Mouse (Mus musculus) ES-Bruce4 (cell line): ENCODE measurements around the gene Akr1b3. TPM values are rescaled to one million over a fixed set of nuclear protein-coding genes. Genes with fewer than 3 reads are reported as not detected.

Experiments
- H3K27ac ChIP-seq: 2 replicates; pipeline ENCODE4 v1.5.1; 2012; ENCODE audit warnings: low read length, inconsistent platforms; ENCODE audit not compliant: insufficient read depth
- H3K27me3 ChIP-seq: 2 replicates; pipeline ENCODE4 v1.6.1; 2012; ENCODE audit warnings: mild to moderate bottlenecking, low read length, inconsistent platforms; ENCODE audit not compliant: control insufficient read depth, poor library complexity, insufficient read depth, severe bottlenecking
- H3K36me3 ChIP-seq: 2 replicates; pipeline ENCODE4 v1.6.1; 2012; ENCODE audit warnings: inconsistent platforms, mild to moderate bottlenecking, low read length, moderate library complexity; ENCODE audit not compliant: control insufficient read depth, poor library complexity, insufficient read depth, severe bottlenecking
- H3K4me1 ChIP-seq: one replicate; pipeline ENCODE4 v1.8.1; 2011; ENCODE audit warnings: low read length; ENCODE audit not compliant: control insufficient read depth, insufficient read depth
- H3K4me3 ChIP-seq: 2 replicates; pipeline ENCODE4 v1.5.1; 2011; ENCODE audit warnings: low read depth, mild to moderate bottlenecking, low read length
- H3K9ac ChIP-seq: 2 replicates; pipeline ENCODE4 v1.6.1; 2012; ENCODE audit warnings: low read depth, mild to moderate bottlenecking, inconsistent platforms; ENCODE audit not compliant: poor library complexity, severe bottlenecking
- H3K9me3 ChIP-seq: replicated peaks from 2 replicates; pipeline ENCODE4 v1.6.1; 2012; ENCODE audit warnings: mild to moderate bottlenecking, low read length, inconsistent platforms; ENCODE audit not compliant: control insufficient read depth, poor library complexity, insufficient read depth, severe bottlenecking
- CTCF ChIP-seq: IDR thresholded peaks from one replicate; pipeline ENCODE4 v1.8.1; 2011; ENCODE audit warnings: low read depth, low read length
- EP300 ChIP-seq: IDR thresholded peaks from 2 replicates; pipeline ENCODE4 v1.6.1; 2011; ENCODE audit warnings: low read depth, low read length; ENCODE audit not compliant: insufficient read depth
- POLR2A ChIP-seq: IDR thresholded peaks from one replicate; pipeline ENCODE4 v1.8.1; 2011; ENCODE audit warnings: low read length; ENCODE audit not compliant: insufficient read depth
- polyA plus RNA-seq: library from polyadenylated mRNA; stranded (reverse); fragments of >200 nt; gene quantifications from 2 replicates; pipeline ENCODE4 v1.2.4, GENCODE M21; 2011; ENCODE audit warnings: low read depth; ENCODE audit not compliant: missing spikeins, insufficient read depth, insufficient read length

The Akr1b3 gene
- polyA plus RNA-seq, 1 experiment: 143 TPM

DNA sequence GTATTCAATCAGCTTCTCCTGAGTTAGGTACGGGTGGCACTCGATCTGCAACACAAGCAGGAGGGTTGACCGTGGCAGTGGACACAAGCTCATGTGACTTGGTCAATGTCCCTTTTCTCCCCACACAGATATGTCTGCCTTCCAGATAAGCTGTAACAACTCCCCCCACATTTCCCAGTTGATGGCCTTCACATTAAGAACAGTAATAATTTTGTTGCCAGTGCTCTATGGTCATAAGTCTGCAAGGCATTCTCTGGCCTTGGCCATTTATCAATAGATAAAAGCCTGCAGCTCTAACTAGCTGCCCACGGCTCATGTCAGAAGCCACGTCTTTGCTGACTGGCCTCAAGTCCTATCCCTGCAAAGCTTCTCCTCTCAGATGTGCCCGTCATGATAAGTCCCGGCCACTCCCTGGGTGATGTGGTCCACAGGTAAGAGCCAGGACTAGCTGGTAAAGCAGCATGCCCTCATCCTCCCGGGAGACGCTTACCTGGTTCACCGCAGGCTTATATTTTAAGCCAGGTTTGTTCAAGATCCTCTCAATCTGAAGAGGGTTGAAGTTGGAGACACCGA lies 7.2 kb downstream of the Akr1b3 start:
- Histone ChIP-seq H3K4me1 (no peaks in the 10 kb centered on the region), H3K4me3 (no peak overlapping the region), H3K9ac (no peak overlapping the region), H3K36me3 (peaks cover 60% of the 10 kb centered on the region), H3K9me3 (no peaks in the 10 kb centered on the region), H3K27me3 (no peaks in the 10 kb centered on the region), H3K27ac (no peak overlapping the region)
- no peak for TF ChIP-seq EP300
- no peak for TF ChIP-seq POLR2A

DNA sequence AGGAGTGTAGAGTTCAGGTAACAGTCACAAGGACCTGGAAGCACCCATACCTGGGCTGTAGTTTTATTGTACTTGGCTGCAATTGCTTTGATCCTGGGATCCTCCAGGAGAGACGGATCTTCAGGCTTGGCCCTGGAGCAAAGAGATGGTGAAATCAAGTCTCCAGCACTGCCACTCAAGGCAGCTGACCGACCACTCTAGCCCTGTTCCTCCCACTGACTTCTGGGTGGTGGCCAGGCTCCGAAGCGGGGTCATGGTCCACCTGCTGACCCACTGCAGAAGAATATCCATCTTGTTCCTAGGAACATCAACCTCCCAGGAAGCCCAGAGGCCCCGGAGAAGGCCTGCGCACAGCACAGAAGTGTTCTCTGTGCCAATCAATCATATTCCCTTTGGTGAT lies 7.8 kb downstream of the Akr1b3 start:
- Histone ChIP-seq H3K27ac (no peak overlapping the region), H3K36me3 (peaks cover 62% of the 10 kb centered on the region), H3K27me3 (no peaks in the 10 kb centered on the region), H3K4me3 (no peak overlapping the region), H3K4me1 (no peaks in the 10 kb centered on the region), H3K9me3 (no peaks in the 10 kb centered on the region), H3K9ac (no peak overlapping the region)
- TF ChIP-seq EP300: no peak
- TF ChIP-seq CTCF: no peak
- TF ChIP-seq POLR2A: no peak

DNA sequence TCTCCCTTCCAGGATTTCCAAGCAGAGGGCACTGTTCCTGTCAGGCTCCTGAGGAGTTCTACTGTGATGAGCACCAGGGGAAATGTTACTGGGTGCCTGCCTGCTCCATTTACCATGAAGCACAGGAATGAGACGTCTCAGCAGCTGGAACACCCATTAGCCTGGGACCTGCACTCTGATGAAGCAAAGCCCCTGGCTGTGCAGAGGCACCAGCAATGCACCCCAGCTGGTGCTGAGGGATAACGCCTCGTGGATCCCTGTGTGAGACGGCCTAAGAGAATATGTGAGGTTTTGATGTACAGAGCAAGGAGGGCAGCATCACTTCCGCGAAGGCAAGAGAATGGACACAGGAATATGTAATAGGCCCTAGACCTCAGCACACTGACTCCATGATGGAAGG lies 10.5 kb downstream of the Akr1b3 start:
- no peak overlapping the region for H3K9ac ChIP-seq
- H3K27ac ChIP-seq: no peak overlapping the region
- no peaks in the 10 kb centered on the region for H3K4me1 ChIP-seq
- H3K36me3 ChIP-seq: peaks cover 60% of the 10 kb centered on the region
- H3K27me3 ChIP-seq: no peaks in the 10 kb centered on the region
- no peak for TF ChIP-seq CTCF
- TF ChIP-seq POLR2A: no peak
- TF ChIP-seq EP300: no peak
- no peak overlapping the region for H3K4me3 ChIP-seq
- no peaks in the 10 kb centered on the region for H3K9me3 ChIP-seq

DNA sequence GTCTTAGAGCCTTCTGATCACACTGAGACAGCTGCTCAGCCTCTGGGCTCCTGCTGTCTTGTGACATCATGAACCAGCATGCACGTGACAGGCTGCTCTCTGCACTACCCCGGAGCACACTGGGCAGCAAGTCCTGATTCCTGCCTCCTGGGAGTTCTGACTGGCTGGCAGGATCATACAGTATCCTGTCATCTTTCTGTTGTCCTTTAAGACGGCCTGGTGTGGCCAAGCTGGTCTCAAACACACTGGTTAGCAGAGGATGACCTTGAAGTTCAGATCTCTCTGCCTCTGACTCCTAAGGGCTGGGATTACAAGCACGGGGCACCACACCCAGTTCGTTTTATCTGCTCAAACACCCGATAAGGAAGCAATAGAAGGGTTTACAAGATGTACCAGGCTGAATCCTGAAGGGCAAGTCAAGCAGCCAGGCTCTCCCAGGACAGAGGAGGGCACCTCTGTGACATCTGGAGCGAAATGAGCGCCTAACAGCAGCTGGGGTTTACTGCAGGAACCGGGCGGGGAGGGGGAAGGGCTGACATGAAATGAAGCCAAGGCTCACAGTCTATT lies 12.5 kb downstream of the Akr1b3 start:
- Histone ChIP-seq H3K4me1 (no peaks in the 10 kb centered on the region), H3K27me3 (no peaks in the 10 kb centered on the region), H3K27ac (no peak overlapping the region), H3K4me3 (no peak overlapping the region), H3K9me3 (no peaks in the 10 kb centered on the region), H3K36me3 (peaks cover 41% of the 10 kb centered on the region), H3K9ac (no peak overlapping the region)
- TF ChIP-seq CTCF (no peak), EP300 (no peak), POLR2A (no peak)

DNA sequence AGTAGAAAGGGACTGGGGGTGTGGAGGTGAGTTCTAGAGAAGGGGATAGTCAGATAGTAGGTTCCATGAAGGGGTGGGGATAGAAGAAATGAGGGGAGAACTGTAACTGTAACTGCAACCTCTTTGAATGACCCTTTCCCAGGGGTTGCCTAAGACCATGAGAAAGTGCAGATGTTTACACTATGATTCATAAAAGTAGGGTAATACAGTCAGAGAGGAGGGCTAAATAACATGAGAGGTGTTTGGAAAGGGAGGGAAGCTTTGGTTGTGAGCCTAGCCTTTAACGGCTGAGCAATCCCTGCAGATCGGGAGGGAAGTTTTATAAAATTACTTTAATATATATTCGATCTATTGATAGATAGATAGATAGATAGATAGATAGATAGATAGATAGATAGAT lies 20.2 kb downstream of the Akr1b3 start:
- no peaks in the 10 kb centered on the region for H3K36me3 ChIP-seq
- no peaks in the 10 kb centered on the region for H3K9me3 ChIP-seq
- TF ChIP-seq POLR2A (no peak), CTCF (no peak), EP300 (no peak)
- H3K9ac ChIP-seq: no peak overlapping the region
- no peak overlapping the region for H3K4me3 ChIP-seq
- no peaks in the 10 kb centered on the region for H3K27me3 ChIP-seq
- H3K4me1 ChIP-seq: no peaks in the 10 kb centered on the region
- no peak overlapping the region for H3K27ac ChIP-seq

DNA sequence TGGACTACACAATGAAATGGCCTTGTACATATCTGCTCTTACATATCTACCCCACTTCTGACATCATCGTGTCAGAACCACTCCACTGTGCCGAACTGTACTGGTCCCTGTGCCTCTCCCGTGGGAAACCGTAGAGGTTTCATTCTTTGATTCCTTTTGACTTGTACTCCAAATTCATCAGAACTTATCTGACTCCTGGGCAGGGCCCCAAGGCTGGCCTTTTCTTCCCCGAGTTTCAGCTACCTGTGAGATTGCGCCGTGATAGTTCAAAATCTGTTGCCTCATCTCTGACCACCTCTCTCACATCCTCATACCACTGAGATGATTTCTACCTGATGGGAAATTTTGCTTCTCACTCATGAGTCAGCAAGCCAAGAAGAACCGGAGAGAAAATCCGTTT lies 21.8 kb downstream of the Akr1b3 start:
- Histone ChIP-seq H3K9ac (no peak overlapping the region), H3K36me3 (no peaks in the 10 kb centered on the region), H3K27ac (no peak overlapping the region), H3K27me3 (no peaks in the 10 kb centered on the region), H3K4me3 (no peak overlapping the region), H3K9me3 (no peaks in the 10 kb centered on the region), H3K4me1 (no peaks in the 10 kb centered on the region)
- TF ChIP-seq CTCF: no peak
- no peak for TF ChIP-seq EP300
- TF ChIP-seq POLR2A: no peak
